Mouse (Mus musculus): ENCODE data around the gene Cyp39a1. TPM values are rescaled to one million over a fixed set of nuclear protein-coding genes. Genes with fewer than 3 reads are reported as not detected.

Cyp39a1 gene
- total and polyA plus RNA-seq, 2 experiments from 2014 or later: 1.2 to 13.3 TPM

DNA sequence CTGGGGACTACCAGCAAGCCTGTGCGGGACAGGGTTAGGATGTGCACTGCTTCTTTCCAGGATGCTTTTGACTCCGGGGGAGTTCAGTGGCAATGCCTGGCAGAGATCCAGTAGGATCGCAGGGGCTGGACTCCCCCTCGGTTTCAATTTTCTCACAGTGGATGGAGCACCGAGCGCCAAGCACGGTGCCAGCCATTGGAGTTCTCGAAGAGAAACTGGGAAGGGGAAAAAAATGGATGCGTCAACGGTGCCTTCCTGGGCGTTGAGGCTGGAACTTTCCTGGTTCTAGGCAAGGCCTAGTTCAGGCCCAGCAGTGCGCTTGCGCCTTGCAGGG, 36.8 kb upstream of the Cyp39a1 start:
- peak overlapping the region; percentile 43 for H3K4me3 ChIP-seq (ENCODE audit: low read length)
- WGBS: 41% methylated on average over 13 of the region's 13 CpGs
- ATAC-seq (peak; percentile 46; the same call in 1 of the 2 replicates), DNase-seq (ENCODE audit: low spot score) (peak; percentile 15)
- peak overlapping the region; percentile 52; the same call in 1 of the 2 replicates for H3K9ac ChIP-seq (replicated peaks; ENCODE audit: low read length)
- peak overlapping the region; percentile 61 for H3K4me2 ChIP-seq (ENCODE audit: low read depth, low read length)
- no peaks in the 10 kb centered on the region for H3K36me3 ChIP-seq (ENCODE audit: insufficient read depth, low read length)
- H3K4me1 ChIP-seq (ENCODE audit: insufficient read depth, low read length): peaks cover 12% of the 10 kb centered on the region
- TF ChIP-seq CTCF (IDR thresholded peaks at IDR 0.05; ENCODE audit: low read depth): no peak
- H3K27ac ChIP-seq: no peak overlapping the region
- H3K9me3 ChIP-seq (ENCODE audit: low read length): no peaks in the 10 kb centered on the region
- H3K27me3 ChIP-seq (ENCODE audit: insufficient read depth, low read length): peaks cover 15% of the 10 kb centered on the region

DNA sequence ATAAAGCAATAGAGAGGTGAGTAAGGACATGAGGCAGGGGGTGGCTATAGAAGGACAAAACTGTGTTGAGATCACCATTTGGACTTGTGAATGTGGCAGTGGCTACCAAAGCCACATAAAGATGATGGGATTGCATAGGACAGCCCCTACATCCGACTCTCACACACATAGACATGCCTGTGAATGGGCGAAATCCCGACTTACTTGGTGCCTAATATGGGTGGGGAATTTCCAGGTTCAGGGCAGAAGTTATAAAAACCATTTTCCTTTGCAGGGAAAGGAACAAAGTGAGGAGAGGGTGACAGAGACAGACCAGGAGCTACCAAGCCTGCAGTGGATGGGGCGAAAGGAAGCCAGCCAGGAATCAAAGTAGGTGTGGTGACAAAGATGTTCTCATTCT, 30.1 kb upstream of the Cyp39a1 start:
- no peak for TF ChIP-seq CTCF (IDR thresholded peaks at IDR 0.05; ENCODE audit: low read depth)
- Histone ChIP-seq H3K9ac (replicated peaks; ENCODE audit: low read length) (no peak overlapping the region), H3K27ac (no peak overlapping the region), H3K4me2 (ENCODE audit: low read depth, low read length) (no peak overlapping the region), H3K4me1 (ENCODE audit: insufficient read depth, low read length) (no peaks in the 10 kb centered on the region), H3K36me3 (ENCODE audit: insufficient read depth, low read length) (no peaks in the 10 kb centered on the region), H3K9me3 (ENCODE audit: low read length) (no peaks in the 10 kb centered on the region), H3K27me3 (ENCODE audit: insufficient read depth, low read length) (no peaks in the 10 kb centered on the region), H3K4me3 (ENCODE audit: low read length) (no peak overlapping the region)
- no peak for ATAC-seq
- DNase-seq (ENCODE audit: low spot score): no peak
- 98% methylated on average over 4 of the region's 4 CpGs for WGBS

DNA sequence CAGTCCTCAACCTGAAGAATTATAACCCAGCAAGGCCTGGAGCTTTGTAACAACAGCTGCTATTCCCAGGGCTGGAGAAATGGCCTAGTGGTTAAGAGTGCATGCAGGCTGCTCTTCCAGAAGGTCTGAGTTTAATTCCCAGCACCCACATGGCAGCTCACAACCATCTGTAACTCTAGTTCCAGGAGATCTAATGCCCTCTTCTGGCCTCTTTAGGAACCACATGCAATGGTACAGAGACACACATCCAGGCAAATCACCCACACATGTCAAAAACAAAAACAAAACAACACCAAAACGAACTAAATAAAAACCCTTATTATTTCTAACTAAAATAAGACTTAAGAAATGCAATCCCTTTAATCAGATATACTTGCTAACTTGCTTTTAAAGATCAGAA, 26.4 kb upstream of the Cyp39a1 start:
- no peaks in the 10 kb centered on the region for H3K4me1 ChIP-seq (ENCODE audit: insufficient read depth, low read length)
- H3K27me3 ChIP-seq (ENCODE audit: insufficient read depth, low read length): no peaks in the 10 kb centered on the region
- H3K9me3 ChIP-seq (ENCODE audit: low read length): no peaks in the 10 kb centered on the region
- no peak for ATAC-seq
- H3K27ac ChIP-seq: no peak overlapping the region
- no peak overlapping the region for H3K9ac ChIP-seq (replicated peaks; ENCODE audit: low read length)
- peaks cover 21% of the 10 kb centered on the region for H3K36me3 ChIP-seq (ENCODE audit: insufficient read depth, low read length)
- peak; percentile 17; the same call in 1 of the 2 replicates for TF ChIP-seq CTCF (IDR thresholded peaks at IDR 0.05; ENCODE audit: low read depth)
- DNase-seq (ENCODE audit: low spot score): no peak
- 90% methylated on average over 1 of the region's 1 CpGs for WGBS
- H3K4me3 ChIP-seq (ENCODE audit: low read length): no peak overlapping the region
- H3K4me2 ChIP-seq (ENCODE audit: low read depth, low read length): no peak overlapping the region

DNA sequence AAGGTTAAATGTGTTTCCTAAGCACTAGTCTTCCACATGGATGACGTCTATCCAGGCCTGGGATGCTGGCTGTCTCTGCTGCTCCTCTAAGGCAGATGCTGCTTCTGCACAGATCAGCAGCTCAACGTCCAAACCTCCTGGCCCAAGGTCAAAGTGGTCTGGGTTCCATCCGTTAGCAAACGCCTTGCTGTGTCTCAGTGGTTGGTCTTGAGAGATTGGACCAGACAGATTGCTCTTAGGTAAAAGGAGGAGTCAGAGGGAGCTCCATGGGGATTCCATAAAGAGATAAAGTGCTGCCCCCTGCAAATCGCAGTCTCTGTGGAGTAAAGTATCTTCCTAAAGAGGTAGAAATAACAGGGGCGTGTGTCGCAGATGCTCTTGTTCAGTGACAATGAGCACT, 24.0 kb upstream of the Cyp39a1 start:
- TF ChIP-seq CTCF (IDR thresholded peaks at IDR 0.05; ENCODE audit: low read depth): no peak
- no peak overlapping the region for H3K4me2 ChIP-seq (ENCODE audit: low read depth, low read length)
- DNase-seq (ENCODE audit: low spot score): no peak
- H3K27me3 ChIP-seq (ENCODE audit: insufficient read depth, low read length): no peaks in the 10 kb centered on the region
- H3K9ac ChIP-seq (replicated peaks; ENCODE audit: low read length): no peak overlapping the region
- WGBS: 84% methylated on average over 7 of the region's 7 CpGs
- no peaks in the 10 kb centered on the region for H3K9me3 ChIP-seq (ENCODE audit: low read length)
- no peaks in the 10 kb centered on the region for H3K4me1 ChIP-seq (ENCODE audit: insufficient read depth, low read length)
- H3K4me3 ChIP-seq (ENCODE audit: low read length): no peak overlapping the region
- no peak for ATAC-seq
- peaks cover 27% of the 10 kb centered on the region for H3K36me3 ChIP-seq (ENCODE audit: insufficient read depth, low read length)
- H3K27ac ChIP-seq: no peak overlapping the region

DNA sequence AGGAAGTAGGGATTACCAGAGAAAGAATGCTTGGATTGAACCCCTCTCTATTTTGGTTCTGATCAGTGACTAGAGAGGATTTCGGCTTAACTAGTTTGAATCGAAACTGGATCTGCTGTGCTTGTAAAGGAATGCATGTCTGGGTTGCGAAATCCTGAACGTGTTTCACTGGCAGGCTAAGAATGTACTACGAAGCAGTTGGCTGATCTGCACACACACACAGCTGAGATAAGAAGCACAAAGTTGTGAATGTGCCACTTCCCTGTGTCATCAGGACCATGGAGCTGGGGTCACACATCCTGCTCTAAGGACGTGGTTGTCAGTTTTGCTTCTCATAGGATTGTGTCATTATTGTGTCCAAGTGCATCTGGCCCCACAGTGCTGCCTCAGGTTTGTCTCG, 22.9 kb upstream of the Cyp39a1 start:
- Histone ChIP-seq H3K9ac (replicated peaks; ENCODE audit: low read length) (no peak overlapping the region), H3K36me3 (ENCODE audit: insufficient read depth, low read length) (peaks cover 27% of the 10 kb centered on the region), H3K27me3 (ENCODE audit: insufficient read depth, low read length) (no peaks in the 10 kb centered on the region), H3K4me2 (ENCODE audit: low read depth, low read length) (no peak overlapping the region), H3K27ac (no peak overlapping the region), H3K4me1 (ENCODE audit: insufficient read depth, low read length) (no peaks in the 10 kb centered on the region), H3K4me3 (ENCODE audit: low read length) (no peak overlapping the region), H3K9me3 (ENCODE audit: low read length) (no peaks in the 10 kb centered on the region)
- no peak for ATAC-seq
- no peak for DNase-seq (ENCODE audit: low spot score)
- 83% methylated on average over 7 of the region's 7 CpGs for WGBS
- no peak for TF ChIP-seq CTCF (IDR thresholded peaks at IDR 0.05; ENCODE audit: low read depth)

DNA sequence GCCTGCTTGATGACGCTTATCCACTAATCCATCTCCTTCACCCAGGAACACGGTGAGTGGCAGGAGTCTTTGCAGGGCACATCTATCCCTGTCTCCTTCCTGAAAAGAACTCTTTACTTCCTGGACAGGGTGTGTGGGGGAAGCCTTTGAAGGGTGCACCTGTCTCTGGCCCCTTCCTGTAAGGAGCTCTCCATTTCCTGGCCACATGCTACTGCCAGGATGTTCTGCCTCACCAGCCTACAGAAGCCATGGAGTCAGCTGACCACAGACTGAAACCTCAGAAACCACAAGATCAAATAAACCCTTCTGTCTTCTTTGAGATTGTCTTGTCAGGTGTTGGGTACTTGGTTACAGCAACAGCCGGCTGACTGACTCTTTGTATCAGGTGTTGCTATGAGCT, 22.1 kb upstream of the Cyp39a1 start:
- no peaks in the 10 kb centered on the region for H3K9me3 ChIP-seq (ENCODE audit: low read length)
- H3K9ac ChIP-seq (replicated peaks; ENCODE audit: low read length): no peak overlapping the region
- DNase-seq (ENCODE audit: low spot score) (no peak), ATAC-seq (no peak)
- 95% methylated on average over 3 of the region's 3 CpGs for WGBS
- H3K27me3 ChIP-seq (ENCODE audit: insufficient read depth, low read length): no peaks in the 10 kb centered on the region
- H3K36me3 ChIP-seq (ENCODE audit: insufficient read depth, low read length): peaks cover 30% of the 10 kb centered on the region
- H3K27ac ChIP-seq: no peak overlapping the region
- H3K4me3 ChIP-seq (ENCODE audit: low read length): no peak overlapping the region
- no peaks in the 10 kb centered on the region for H3K4me1 ChIP-seq (ENCODE audit: insufficient read depth, low read length)
- H3K4me2 ChIP-seq (ENCODE audit: low read depth, low read length): no peak overlapping the region
- no peak for TF ChIP-seq CTCF (IDR thresholded peaks at IDR 0.05; ENCODE audit: low read depth)

DNA sequence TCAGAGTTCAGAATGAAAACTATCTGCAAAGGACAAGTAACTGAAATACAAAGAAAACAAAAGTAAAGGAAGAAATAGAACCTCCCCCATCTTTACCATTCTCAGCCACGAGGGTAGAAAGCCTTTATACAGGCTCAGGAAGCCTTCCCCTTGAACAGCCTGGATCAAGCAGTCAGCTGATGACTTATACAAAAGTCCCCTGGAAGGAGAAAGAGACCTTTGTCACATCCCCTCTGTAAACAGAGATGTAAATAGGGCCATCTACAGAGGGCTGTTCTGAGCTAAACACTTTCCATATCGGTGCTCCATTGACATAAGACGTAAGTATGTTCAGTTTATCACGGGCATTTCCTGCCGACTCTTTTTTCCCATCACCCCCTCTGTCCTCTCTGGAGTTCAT, 20.3 kb upstream of the Cyp39a1 start:
- WGBS: 42% methylated on average over 5 of the region's 5 CpGs
- no peak for DNase-seq (ENCODE audit: low spot score)
- no peaks in the 10 kb centered on the region for H3K9me3 ChIP-seq (ENCODE audit: low read length)
- no peaks in the 10 kb centered on the region for H3K4me1 ChIP-seq (ENCODE audit: insufficient read depth, low read length)
- H3K9ac ChIP-seq (replicated peaks; ENCODE audit: low read length): no peak overlapping the region
- peaks cover 38% of the 10 kb centered on the region for H3K36me3 ChIP-seq (ENCODE audit: insufficient read depth, low read length)
- H3K27ac ChIP-seq: no peak overlapping the region
- no peak overlapping the region for H3K4me3 ChIP-seq (ENCODE audit: low read length)
- TF ChIP-seq CTCF (IDR thresholded peaks at IDR 0.05; ENCODE audit: low read depth): no peak
- no peaks in the 10 kb centered on the region for H3K27me3 ChIP-seq (ENCODE audit: insufficient read depth, low read length)
- H3K4me2 ChIP-seq (ENCODE audit: low read depth, low read length): no peak overlapping the region
- peak; percentile 33; the same call in 1 of the 2 replicates for ATAC-seq
